Mouse (Mus musculus): ENCODE results near the gene Esyt2.
A peak's percentile ranks its signal among the peaks of the same experiment; 100 is the strongest.
"Not testable (repeated sequence)": the region's sequence is repeated elsewhere in the genome, so short reads cannot be mapped to it uniquely, and the experiment has no call there.

Esyt2 gene

DNA sequence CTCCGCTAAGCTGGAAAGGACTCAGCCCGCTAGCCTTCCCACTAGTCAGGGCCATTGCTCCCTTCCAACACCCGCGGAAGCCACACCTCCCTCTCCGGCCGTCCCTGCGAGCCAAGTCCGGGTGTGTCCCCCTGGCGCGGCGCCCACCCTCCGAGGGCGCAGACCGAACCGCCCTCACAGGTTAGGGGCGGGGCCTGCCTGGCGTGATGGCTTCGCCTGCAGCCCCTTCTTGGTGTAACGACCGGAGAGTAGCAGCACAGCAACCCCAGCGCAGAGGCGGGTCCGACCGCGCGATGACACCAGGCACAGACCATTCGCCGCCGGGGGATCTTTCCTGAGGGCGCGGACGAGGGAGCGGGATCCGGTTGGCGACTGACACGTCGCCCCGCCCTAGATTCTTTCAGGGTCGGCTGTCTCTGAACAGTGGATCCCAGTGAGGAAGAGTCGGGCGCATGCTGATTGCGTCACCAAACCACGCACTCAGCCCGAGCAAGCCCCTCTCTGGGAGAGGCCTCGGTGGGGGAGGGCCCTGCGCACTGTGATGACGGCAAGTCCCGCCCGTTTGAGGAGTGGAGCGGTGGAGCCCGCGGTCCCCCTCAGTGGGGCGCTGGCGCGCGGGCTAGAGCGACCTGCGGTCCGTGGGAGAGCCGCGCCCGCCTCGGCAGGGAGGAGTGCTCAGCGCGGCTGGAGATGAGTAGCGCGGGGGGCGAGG is at the start of gene Esyt2:
Gene Esyt2 (plus strand): TSS at position 544 of the 712 bp plus-strand sequence.
- peak; percentile 99 for DNase-seq (ENCODE audit: low read depth, low spot score)

DNA sequence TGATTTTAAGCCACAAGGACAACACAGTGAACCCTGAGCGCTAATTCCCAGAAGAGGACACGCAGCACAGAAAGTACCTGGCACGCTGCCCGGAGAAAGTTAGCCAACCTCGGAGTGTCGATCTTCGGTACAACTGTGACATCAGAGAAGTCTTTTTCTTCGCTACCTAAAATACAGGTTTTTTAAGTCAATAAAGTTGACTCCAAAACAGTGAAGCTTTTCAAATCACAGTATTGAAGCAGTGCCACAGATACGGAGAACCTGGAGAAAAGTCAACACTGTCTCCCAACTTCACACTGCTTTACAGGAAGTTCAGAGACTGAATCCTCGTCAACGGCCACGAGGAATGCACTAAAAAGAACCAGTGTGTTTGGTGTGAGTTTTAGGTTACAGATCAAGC is 49.4 kb upstream of the Esyt2 start:
- no peak for DNase-seq (ENCODE audit: low read depth, low spot score)

GRCm38 (mm10) chr12:116232061-116232460 is 48.9 kb upstream of the Esyt2 start:
- no peak for DNase-seq (ENCODE audit: low read depth, low spot score)

- DNase-seq (ENCODE audit: low read depth, low spot score): peak; percentile 39
Observed at GRCm38 (mm10) chr12:116235356-116235755, 45.6 kb upstream of the Esyt2 start.

DNA sequence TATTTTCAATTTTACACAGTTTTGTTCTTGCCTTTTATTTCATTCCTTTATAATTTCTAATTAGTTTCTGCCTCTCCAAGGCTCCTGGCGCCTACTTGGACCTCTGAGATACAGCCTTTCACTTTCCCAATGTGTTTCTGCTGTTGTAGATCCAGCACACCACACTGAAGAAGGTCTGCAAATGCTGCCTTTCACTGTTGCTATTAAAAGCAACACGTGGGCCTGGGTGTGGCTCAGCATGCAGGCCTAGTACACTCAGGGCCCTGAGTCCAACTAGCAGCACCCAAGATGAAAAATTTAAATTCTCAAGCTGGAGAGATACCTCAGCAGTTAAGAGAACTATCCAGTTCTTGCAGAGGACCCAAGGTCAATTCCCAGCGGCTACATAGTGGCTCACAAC is 44.3 kb upstream of the Esyt2 start:
- no peak for DNase-seq (ENCODE audit: low read depth, low spot score)

DNA sequence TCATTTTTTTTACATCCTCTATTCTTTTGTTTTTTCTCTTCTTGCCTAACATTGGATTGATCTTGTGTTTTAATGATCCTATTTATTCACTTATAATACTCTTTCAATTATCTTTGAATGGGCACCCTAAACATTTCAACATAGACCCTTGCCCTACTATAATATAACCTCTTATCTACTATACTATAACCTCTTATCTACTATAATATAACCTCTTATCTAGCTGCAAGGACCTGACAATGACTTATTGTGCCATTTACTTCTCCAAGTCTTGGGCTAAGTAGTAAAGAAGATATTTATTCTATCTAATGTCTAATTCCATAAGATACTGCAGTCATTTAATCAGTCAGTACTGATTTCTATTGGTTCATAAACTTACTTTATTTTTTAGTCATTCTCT is 42.6 kb upstream of the Esyt2 start:
- no peak for DNase-seq (ENCODE audit: low read depth, low spot score)

GRCm38 (mm10) chr12:116238803-116239202 is 42.2 kb upstream of the Esyt2 start:
- no peak for DNase-seq (ENCODE audit: low read depth, low spot score)

DNA sequence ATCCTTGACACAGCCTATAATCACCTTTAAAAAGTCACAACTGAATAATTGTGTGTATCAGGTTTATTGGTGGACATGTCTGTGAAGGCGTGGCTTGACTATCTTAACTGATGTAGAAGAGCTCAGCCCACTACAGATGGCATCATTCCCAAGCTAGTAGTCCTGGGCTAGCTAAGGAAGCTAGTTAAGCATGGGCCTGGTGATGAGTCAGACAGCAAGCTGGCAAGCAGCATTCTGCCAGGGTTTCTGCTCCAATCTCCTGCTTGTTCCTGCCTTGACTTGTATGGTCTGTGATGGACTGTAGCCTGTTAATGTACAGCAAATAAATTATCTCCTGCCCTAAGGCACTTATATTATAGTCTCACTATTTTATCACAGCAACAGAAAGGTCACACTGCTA is 36.4 kb upstream of the Esyt2 start:
- no peak for DNase-seq (ENCODE audit: low read depth, low spot score)

GRCm38 (mm10) chr12:116254652-116255051 is 26.3 kb upstream of the Esyt2 start:
- peak; percentile 57 for DNase-seq (ENCODE audit: low read depth, low spot score)

GRCm38 (mm10) chr12:116255636-116256035 is 25.4 kb upstream of the Esyt2 start:
- no peak for DNase-seq (ENCODE audit: low read depth, low spot score)

DNA sequence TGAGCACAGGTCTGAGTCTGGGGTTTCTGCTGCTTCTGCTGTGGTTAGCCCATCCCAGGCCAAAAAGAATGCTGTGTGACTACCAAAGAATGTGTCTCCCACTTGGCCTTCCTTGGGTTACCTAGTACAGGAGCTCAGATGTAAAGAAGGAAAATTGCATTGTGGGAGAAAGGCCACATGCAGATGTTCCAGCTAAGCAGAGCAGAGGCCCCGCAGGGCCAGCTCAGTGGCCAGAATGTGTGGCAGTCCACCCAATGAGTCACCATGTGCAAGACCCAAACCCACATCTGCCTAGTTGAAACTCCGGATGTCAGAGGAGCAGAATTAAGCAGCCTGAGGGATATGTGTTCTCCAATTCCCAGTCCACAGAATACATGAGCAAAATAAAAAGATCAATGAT is 22.7 kb upstream of the Esyt2 start:
- no peak for DNase-seq (ENCODE audit: low read depth, low spot score)

- peak; percentile 82 for DNase-seq (ENCODE audit: low read depth, low spot score)
Observed at GRCm38 (mm10) chr12:116262555-116263341, 18.2 kb upstream of the Esyt2 start, which contains the start of gene Wdr60. TSS of gene Wdr60 (minus strand) at chr12:116263022.

GRCm38 (mm10) chr12:116264756-116265155 is 16.2 kb upstream of the Esyt2 start:
- no peak for DNase-seq (ENCODE audit: low read depth, low spot score)

DNA sequence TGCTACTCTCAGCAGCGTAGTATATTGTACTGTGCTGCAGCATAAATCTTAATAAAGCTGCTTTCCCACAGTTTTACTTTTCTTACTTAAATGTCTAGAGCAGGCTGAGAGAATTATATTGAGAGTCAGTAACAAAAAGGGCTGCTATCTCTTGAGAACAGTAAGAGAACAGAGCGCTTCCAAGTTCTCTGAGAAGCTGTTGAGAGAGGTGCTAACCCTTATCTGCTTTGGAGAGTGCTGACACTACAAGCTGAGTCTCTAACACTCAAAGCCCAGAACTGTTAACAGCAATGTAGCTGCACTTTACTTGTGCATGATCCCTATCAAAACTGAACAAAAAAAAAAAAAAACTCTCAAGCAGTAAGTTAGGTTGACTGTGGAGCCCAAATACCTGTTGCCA is 15.7 kb upstream of the Esyt2 start:
- no peak for DNase-seq (ENCODE audit: low read depth, low spot score)

DNA sequence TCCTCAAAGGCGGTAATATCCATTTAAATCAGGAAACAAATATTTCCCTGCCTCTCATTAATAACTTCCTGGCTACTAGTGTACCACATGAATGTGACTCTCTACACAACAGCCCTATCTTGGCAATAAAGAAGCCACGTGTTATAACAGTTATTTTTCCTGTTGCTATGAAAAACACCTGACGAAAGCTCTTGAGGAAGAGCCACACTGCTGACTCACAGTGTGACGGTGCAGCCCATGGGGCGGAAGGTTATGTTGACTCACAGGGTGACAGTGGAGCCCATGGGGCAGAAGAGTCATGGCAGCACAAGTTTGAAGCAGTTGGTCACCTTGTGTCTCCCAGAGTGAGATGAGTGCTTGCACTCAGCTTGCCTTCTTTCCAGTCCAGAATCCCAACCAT is 11.5 kb upstream of the Esyt2 start:
- DNase-seq (ENCODE audit: low read depth, low spot score): peak; percentile 51

DNA sequence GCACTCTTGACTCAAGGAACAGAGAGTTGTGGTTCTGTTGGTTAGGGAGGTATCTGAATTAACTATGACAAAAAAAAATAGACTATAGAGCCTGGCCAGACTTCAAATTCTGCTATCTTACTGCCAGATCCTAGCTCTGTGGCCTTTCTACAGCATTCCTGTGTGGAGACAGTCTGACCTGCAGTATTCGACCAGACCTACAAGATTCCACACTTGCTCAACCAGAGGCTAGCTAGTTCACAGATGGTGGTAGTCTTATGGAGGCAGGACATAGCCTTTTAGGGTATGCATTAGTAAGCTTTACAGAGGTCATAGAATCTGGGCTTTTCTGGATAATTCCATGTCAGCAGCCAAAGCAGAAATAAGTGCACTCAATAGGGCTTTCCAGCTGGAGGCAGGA is 10.5 kb upstream of the Esyt2 start:
- no peak for DNase-seq (ENCODE audit: low read depth, low spot score)

- DNase-seq (ENCODE audit: low read depth, low spot score): no peak
Observed at GRCm38 (mm10) chr12:116271071-116271470, 9.9 kb upstream of the Esyt2 start.

- no peak for DNase-seq (ENCODE audit: low read depth, low spot score)
Observed at GRCm38 (mm10) chr12:116273733-116274132, 7.3 kb upstream of the Esyt2 start.

DNA sequence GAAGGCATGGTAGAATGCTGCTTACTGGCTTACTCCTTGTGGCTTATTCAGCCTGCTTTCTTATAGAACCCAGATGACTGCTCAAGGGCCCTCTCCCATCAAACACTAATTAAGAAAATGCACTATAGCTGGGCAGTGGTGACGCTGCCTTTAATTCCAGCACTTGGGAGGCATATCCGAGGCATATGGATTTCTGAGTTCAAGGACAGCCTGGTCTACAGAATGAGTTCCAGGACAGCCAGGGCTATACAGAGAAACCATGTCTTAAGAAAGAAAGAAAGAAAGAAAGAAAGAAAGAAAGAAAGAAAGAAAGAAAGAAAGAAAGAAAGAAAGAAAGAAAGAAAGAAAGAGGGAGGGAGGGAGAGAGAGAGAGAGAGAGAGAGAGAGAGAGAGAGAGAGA is 5.9 kb upstream of the Esyt2 start, which contains the start of gene Gm11027:
Gene Gm11027 (plus strand): TSS at position 301 of the 400 bp plus-strand sequence.
- not testable (repeated sequence) for DNase-seq (ENCODE audit: low read depth, low spot score)

DNA sequence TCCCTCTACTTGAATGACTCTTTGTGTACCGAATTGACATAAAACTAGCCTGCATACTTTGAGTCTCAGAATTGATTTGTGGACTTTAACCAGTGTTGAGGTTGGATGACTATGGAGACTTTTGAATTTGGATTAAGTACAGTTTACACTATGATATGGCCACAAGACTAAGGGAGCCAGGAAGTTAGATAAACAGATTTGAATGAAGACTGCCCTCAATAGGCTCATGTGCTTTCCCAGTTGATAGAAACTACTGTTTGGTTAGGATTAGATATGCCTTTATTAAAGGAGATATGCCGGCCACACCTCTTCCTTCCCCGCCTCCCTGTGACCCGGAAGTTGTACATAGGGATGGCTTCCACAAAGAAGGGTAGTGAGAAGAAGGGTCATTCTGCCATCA is 5.4 kb upstream of the Esyt2 start:
- DNase-seq (ENCODE audit: low read depth, low spot score): no peak

DNA sequence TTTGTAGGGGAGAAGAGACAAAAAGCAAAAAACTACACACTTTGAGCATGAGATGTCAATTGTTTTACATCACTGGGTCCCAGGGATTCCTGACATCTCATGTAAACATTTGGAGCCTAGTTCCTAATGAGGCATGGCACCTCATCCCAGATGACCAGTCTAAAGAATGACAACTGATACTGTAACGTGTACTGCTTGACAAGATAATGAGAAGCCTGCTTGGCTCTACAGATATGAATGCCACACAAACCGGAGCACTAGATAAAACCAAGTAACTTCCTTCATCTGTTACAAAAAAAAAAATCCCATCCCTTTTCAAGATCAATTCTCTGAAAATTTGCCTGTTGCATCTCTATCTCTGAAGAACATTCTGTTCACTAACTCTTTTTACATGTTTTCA is 4.0 kb upstream of the Esyt2 start:
- no peak for DNase-seq (ENCODE audit: low read depth, low spot score)

- DNase-seq (ENCODE audit: low read depth, low spot score): no peak
Observed at GRCm38 (mm10) chr12:116278541-116278940, 2.5 kb upstream of the Esyt2 start.

GRCm38 (mm10) chr12:116279181-116279580 is 1.8 kb upstream of the Esyt2 start:
- DNase-seq (ENCODE audit: low read depth, low spot score): no peak
